Mouse (Mus musculus) urinary bladder, adult 18-20 months (tissue): Measurements from ENCODE around the gene Birc5.
A peak's percentile ranks its signal among the peaks of the same experiment; 100 is the strongest.
"Not testable (repeated sequence)": the region's sequence is repeated elsewhere in the genome, so short reads cannot be mapped to it uniquely, and the experiment has no call there.

Source experiments
- DNase-seq, 2 experiments: peaks; one replicate each; pipeline ENCODE4 v3.0.0; 2022; ENCODE audit warnings: low spot score in 2 of 2, mixed read lengths in 2 of 2

Birc5 gene

GRCm38 (mm10) chr11:117848985-117849671 lies at the start of gene Birc5:
Gene Birc5, plus strand, starts transcription at chr11:117849251.
- peak; percentile 92 to 96 for DNase-seq

DNA sequence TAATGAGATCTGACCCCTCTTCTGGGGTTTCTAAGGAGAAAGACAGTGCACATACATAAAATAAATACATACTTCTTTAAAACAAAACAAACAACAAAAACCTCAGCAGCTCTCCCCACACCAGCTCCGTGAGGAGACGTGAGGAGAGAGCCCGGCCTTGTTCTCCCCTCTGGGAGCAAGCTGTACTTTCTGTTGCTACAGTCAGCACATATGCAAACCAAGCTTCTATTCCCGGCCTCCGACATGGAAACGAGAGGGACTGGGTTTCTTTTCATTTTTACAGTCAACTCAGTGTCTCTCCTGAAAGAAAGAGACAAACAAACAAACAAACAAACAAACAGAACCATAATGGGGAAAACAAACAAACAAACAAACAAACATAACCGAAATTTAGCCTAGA lies 49.0 kb upstream of the Birc5 start:
- no peak for DNase-seq

DNA sequence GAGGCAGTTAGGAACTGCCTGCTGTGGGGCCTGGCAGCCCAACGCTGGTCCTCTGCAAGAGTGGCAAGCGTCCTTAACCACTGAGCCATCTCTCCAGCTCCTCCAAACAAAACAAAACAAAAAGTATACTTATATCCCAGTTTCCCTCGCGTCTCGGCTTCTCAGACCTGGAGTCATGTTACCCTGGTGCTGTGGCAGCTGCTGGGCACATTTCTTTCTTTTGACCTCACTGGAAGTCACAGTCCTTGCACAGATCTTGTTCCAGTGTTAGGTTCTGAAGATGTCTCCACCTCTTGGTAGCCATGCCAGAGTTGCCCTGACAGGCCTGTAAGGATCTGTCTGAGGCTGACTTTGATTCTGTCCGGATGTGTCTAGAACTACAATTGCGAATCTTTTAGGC lies 47.4 kb upstream of the Birc5 start:
- no peak for DNase-seq

GRCm38 (mm10) chr11:117803166-117803688 lies 45.8 kb upstream of the Birc5 start:
- no peak for DNase-seq

GRCm38 (mm10) chr11:117806781-117807180 lies 42.3 kb upstream of the Birc5 start:
- no peak for DNase-seq

DNA sequence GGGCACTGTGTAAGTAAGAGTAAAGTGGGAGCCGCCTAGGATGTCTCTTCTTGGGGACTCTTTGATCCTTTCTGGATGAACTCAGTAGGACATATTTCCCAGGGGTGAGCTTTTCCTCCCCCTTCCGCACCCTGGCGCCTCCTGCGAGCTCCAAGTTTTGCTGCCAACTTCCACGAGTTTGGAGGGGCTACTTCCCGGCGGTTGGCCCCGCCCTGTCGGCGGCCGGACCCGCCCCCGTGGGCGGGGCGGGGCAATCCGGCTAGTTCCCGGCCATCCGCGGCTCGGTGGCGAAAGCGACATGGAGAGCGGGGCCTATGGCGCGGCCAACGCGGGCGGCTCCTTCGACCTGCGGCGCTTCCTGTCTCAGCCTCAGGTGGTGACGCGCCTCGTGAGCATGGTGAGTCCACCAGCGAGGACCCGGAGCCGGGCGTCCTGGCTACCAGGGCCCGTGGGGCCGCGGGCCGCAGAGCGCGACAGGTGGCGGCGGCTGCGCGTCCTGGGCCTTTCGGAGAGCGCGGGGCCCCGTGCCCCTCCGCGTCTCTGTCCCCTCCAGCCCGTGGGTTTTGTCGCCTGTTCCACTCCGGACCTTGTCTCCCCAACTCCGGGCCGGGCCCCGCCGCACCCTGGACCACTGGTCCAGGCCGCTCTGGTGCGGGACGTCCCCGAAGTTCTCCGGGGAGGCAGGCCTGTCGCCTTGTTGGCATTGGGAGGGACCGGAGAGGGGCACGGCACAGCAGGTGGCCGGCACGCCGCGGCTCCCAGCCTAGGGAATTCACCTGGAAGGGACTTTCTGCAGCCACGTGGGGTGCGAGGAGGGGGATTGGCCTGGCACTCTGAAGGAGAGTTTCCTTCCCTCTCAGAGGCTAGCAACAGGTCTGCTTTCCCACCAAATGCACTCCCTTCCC lies 39.4 kb upstream of the Birc5 start, which contains the start of the genes Gm20708 and Syngr2:
Gene Gm20708, plus strand, starts transcription at position 262 of the 905 bp plus-strand sequence.
Gene Syngr2, plus strand, starts transcription at position 262 of the 905 bp plus-strand sequence.
- peak; percentile 66 to 72 for DNase-seq

DNA sequence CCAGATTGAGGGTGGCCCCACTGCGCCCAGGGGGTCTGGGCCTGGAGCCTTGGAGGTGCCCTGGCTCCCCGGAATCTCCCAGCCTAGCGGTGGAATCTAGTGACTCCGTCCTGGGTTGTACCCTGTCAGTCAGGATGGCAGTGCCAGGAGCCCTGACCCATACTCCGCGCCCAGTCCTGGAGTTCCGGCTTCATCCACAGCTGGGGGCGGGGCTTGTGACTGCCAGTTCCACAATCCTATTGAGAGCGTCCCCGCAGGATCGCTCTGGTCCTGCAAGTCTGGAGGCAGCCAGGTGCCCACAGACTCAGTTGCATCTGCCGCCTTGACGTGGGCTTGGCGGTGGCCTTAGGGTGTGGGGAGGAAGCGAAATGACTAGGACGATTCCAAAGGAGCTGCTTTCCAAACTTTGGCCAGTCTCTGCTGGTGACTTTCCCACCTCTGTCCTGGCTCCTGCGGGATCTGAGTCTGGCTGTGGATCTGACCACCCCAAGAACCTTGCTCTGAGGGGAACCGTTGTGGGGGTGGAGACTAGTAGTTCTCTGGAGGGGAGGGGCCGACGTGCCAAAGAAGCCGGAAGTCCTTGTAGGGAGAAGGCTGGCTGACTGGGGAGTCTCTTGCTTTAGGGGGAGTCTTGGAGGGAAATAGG lies 38.5 kb upstream of the Birc5 start:
- DNase-seq, result peak; percentile 78 to 86

DNA sequence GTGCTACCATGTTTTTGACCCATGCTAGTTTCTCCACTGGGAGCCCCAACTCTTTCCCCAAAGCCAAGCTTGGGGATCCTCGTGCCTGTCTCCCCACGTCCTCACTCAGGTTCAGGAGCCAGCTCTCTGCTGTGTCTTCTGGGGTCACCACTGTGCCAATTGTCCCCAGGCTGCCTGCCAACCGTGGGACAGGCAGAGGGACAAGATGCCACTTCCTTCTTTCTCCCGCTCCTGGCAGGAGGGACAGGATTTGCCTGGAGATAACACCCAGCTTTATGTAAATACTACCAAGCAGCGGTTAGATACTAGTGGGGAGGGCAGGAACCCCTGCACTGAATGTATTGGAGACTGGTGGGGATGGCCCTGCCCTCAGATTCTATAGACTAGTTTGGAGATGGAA lies 35.2 kb upstream of the Birc5 start:
- DNase-seq, result no peak

DNA sequence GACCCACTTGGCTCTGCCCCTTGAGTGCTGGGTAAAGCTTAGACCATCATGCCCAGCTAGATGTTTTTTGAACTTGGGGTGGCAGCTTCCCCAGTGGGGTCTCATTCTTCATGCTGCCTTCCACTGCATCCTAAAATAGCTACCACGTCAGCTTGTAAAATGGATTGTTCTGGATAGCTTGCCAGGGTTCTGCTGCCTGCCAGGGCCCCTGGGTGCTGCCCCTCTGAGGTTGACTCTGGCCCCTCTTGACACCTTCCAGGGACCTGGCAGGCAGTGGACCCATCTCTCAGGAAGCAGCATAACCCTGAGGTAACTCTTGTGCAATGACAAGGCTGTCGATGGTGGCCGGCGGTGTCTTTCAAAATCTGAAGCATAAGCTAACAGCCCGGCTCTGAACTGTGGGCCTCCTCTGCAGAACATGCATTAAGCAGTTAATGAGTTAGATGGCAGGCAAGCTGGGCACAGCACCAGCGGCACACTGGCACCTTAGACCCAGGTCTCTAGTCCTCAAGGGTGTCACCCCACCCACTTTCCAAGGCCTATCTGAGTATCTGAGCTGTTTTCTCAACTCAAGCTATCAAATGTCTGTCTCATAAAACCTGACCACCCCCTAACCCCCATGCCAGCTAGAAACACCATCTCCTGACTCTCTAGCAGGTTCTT lies 34.2 kb upstream of the Birc5 start:
- DNase-seq, result no peak

DNA sequence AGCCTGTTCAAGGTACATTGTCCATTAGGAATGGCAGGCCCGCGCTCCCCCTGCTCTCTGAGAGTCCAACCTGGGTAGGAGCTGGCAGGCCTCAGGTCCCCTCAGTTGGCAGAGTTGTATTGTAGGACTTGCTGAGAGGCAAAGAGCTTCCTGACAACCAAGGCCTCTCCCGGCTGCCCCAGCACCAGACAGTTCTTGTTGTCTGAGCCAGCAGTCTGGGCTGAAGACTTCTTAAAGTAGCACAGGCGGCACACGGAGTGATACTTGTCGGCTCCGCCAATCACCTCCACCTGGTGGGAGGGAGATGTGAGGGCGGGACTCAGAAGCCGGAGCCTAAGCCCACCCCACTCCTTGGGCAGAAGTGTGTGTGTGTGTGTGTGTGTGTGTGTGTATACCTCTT lies 33.2 kb upstream of the Birc5 start:
- not testable (repeated sequence) for DNase-seq

GRCm38 (mm10) chr11:117816389-117816996 lies 32.6 kb upstream of the Birc5 start:
- no peak for DNase-seq

GRCm38 (mm10) chr11:117819095-117819494 lies 30.0 kb upstream of the Birc5 start:
- DNase-seq, result no peak

GRCm38 (mm10) chr11:117820173-117820572 lies 28.9 kb upstream of the Birc5 start:
- DNase-seq, result no peak

GRCm38 (mm10) chr11:117821868-117822267 lies 27.2 kb upstream of the Birc5 start:
- DNase-seq, result no peak

DNA sequence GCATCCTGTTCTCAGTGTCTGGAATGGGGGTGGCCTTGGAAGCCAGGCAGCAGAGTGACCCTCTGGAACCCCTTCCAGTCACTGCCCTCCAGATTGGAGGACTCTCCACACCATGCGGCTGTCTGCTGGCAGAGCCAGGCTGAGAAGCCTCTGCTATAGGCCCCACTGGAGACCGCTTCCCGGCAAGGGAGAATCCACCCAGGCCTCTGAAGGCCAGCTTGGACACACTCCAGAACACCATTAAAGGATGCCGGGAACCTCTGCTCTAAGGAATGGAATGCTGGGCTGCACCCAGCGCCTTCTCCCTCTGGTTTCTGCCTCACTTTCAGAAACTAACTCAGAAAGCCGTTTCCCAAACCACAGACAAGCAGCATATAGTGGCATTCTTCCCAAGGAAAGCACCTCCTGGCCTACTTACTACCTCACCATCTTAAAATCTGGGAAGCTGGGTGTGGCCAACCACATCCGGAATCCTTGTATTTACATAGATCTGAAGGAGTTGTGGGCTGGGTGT lies 26.3 kb upstream of the Birc5 start:
- no peak for DNase-seq

DNA sequence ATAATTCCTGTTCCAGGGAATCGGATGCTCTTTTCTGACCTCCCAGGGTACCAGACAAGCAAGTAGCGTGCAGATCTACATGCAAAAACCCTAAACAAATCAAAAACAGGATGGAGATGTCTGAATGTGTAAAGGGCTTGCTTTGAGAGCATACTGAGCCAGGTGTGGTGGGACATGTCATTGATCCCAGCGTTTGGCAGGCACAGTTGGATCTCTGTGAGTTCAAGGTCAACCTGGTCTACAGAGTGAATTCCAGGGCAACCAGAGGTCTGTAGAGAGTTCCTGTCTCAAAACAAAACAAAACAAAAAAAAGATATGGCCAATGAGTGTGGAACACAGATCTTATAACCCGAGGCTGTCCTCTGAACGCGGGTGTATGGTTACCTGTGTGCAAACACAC lies 25.6 kb upstream of the Birc5 start:
- no peak for DNase-seq

- DNase-seq, result peak; percentile 67 to 78
Observed at GRCm38 (mm10) chr11:117824060-117824969, 24.7 kb upstream of the Birc5 start.

GRCm38 (mm10) chr11:117825333-117826101 lies 23.5 kb upstream of the Birc5 start, which contains the start of the genes Afmid and Tk1:
Gene Afmid, plus strand, starts transcription at chr11:117825924.
Gene Tk1, minus strand, starts transcription at chr11:117826092.
- DNase-seq, result peak; percentile 58 to 66

DNA sequence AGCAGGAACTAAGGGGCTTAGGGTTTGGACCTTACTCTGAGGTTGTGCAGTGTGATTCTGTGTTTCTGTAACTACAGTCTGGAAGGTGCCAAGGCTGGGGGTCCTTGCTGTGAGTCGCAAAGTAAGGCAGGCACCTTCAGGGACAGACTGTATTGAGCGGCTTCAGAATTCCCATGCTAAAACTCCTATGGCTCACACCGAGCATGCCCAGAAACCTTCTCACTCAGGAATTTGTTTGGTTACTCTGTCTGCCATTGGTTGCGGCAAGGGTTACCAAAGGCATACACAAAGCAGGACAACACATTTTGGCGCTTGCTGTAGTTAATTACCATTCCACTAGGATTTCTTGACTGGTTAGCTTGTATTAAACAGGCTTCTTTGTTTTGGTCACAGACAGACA lies 22.9 kb upstream of the Birc5 start:
- DNase-seq, result no peak
